Mouse (Mus musculus): ENCODE measurements at regions not wholly inside any gene's neighbourhood (a gene's known extent, or its start where the extent isn't known, plus 50 kb on each side); places are given as distances from the start of the nearest gene placed in this dataset.

GRCm38 (mm10) chr12:80011916-80012315, 100.9 kb downstream of the Zfp36l1 start:
- no peak overlapping the region for H3K4me3 ChIP-seq (ENCODE audit: low read depth, low read length)
- no peak overlapping the region for H3K27ac ChIP-seq (ENCODE audit: low read depth, low read length)
- peaks cover 8% of the 10 kb centered on the region for H3K4me1 ChIP-seq (replicated peaks; ENCODE audit: control insufficient read depth, insufficient read depth, low read length)
- no peaks in the 10 kb centered on the region for H3K36me3 ChIP-seq (ENCODE audit: control insufficient read depth, insufficient read depth, low read length)
- no peak overlapping the region for H3K4me2 ChIP-seq
- no peaks in the 10 kb centered on the region for H3K9me3 ChIP-seq (ENCODE audit: control insufficient read depth, low read length)
- H3K27me3 ChIP-seq (replicated peaks; ENCODE audit: control insufficient read depth, insufficient read depth, low read length) = no peaks in the 10 kb centered on the region
- 78% methylated on average over 6 of the region's 6 CpGs for WGBS
- DNase-seq (ENCODE audit: low spot score) (no peak), ATAC-seq (replicated peaks; ENCODE audit: low FRiP score) (no peak)
- no peak overlapping the region for H3K9ac ChIP-seq (ENCODE audit: low read depth, low read length)

- no peak for ATAC-seq (replicated peaks; ENCODE audit: low FRiP score)
- H3K4me3 ChIP-seq (ENCODE audit: low read depth, low read length) = no peak overlapping the region
- H3K9me3 ChIP-seq (ENCODE audit: control insufficient read depth, low read length) = no peaks in the 10 kb centered on the region
- H3K4me2 ChIP-seq = no peak overlapping the region
- no peaks in the 10 kb centered on the region for H3K27me3 ChIP-seq (replicated peaks; ENCODE audit: control insufficient read depth, insufficient read depth, low read length)
- no peak overlapping the region for H3K27ac ChIP-seq (ENCODE audit: low read depth, low read length)
- no peak for DNase-seq (ENCODE audit: low spot score)
- WGBS = 76% methylated on average over 1 of the region's 1 CpGs
- H3K4me1 ChIP-seq (replicated peaks; ENCODE audit: control insufficient read depth, insufficient read depth, low read length) = peaks cover 5% of the 10 kb centered on the region
- H3K9ac ChIP-seq (ENCODE audit: low read depth, low read length) = no peak overlapping the region
- no peaks in the 10 kb centered on the region for H3K36me3 ChIP-seq (ENCODE audit: control insufficient read depth, insufficient read depth, low read length)
These were observed 101.9 kb downstream of the Zfp36l1 start for GRCm38 (mm10) chr12:80010947-80011346.

- Histone ChIP-seq H3K4me3 (ENCODE audit: low read depth, low read length) (no peak overlapping the region), H3K9me3 (ENCODE audit: control insufficient read depth, low read length) (no peaks in the 10 kb centered on the region), H3K4me2 (no peak overlapping the region), H3K36me3 (ENCODE audit: control insufficient read depth, insufficient read depth, low read length) (no peaks in the 10 kb centered on the region), H3K4me1 (replicated peaks; ENCODE audit: control insufficient read depth, insufficient read depth, low read length) (peaks cover 5% of the 10 kb centered on the region), H3K9ac (ENCODE audit: low read depth, low read length) (no peak overlapping the region), H3K27me3 (replicated peaks; ENCODE audit: control insufficient read depth, insufficient read depth, low read length) (no peaks in the 10 kb centered on the region), H3K27ac (ENCODE audit: low read depth, low read length) (no peak overlapping the region)
- 49% methylated on average over 2 of the region's 2 CpGs for WGBS
- DNase-seq (ENCODE audit: low spot score) (no peak), ATAC-seq (replicated peaks; ENCODE audit: low FRiP score) (no peak)
These were observed 102.6 kb downstream of the Zfp36l1 start for GRCm38 (mm10) chr12:80010220-80010619.

- DNase-seq (ENCODE audit: low spot score) = no peak
- WGBS = 59% methylated on average over 7 of the region's 7 CpGs
- H3K4me1 ChIP-seq (replicated peaks; ENCODE audit: control insufficient read depth, insufficient read depth, low read length) = 0 out of 2 replicates have a peak, but pooled peaks cover 2% of the 10 kb centered on the region
These were observed 105.0 kb downstream of the Zfp36l1 start for GRCm38 (mm10) chr12:80007849-80008248.

GRCm38 (mm10) chr12:80005227-80005919, 107.4 kb downstream of the Zfp36l1 start:
- H3K4me1 ChIP-seq (replicated peaks; ENCODE audit: control insufficient read depth, insufficient read depth, low read length) = peaks cover 11% of the 10 kb centered on the region
- H3K9ac ChIP-seq (ENCODE audit: low read depth, low read length) = no peak overlapping the region
- no peak overlapping the region for H3K27ac ChIP-seq (ENCODE audit: low read depth, low read length)
- H3K9me3 ChIP-seq (ENCODE audit: control insufficient read depth, low read length) = no peaks in the 10 kb centered on the region
- DNase-seq (ENCODE audit: low spot score) (no peak), ATAC-seq (replicated peaks; ENCODE audit: low FRiP score) (no peak)
- no peak overlapping the region for H3K4me3 ChIP-seq (ENCODE audit: low read depth, low read length)
- no peak overlapping the region for H3K4me2 ChIP-seq
- WGBS = 85% methylated on average over 13 of the region's 13 CpGs
- H3K36me3 ChIP-seq (ENCODE audit: control insufficient read depth, insufficient read depth, low read length) = no peaks in the 10 kb centered on the region
- H3K27me3 ChIP-seq (replicated peaks; ENCODE audit: control insufficient read depth, insufficient read depth, low read length) = no peaks in the 10 kb centered on the region

More at GRCm38 (mm10) chr12:80007849-80008248, 105.0 kb downstream of the Zfp36l1 start:
- Histone ChIP-seq H3K27me3 (replicated peaks; ENCODE audit: control insufficient read depth, insufficient read depth, low read length) (no peaks in the 10 kb centered on the region), H3K4me2 (no peak overlapping the region), H3K9ac (ENCODE audit: low read depth, low read length) (no peak overlapping the region), H3K4me3 (ENCODE audit: low read depth, low read length) (no peak overlapping the region), H3K27ac (ENCODE audit: low read depth, low read length) (no peak overlapping the region), H3K9me3 (ENCODE audit: control insufficient read depth, low read length) (no peaks in the 10 kb centered on the region), H3K36me3 (ENCODE audit: control insufficient read depth, insufficient read depth, low read length) (no peaks in the 10 kb centered on the region)
- no peak for ATAC-seq (replicated peaks; ENCODE audit: low FRiP score)

GRCm38 (mm10) chr12:80004575-80004974, 108.2 kb downstream of the Zfp36l1 start:
- 78% methylated on average over 6 of the region's 6 CpGs for WGBS
- H3K9ac ChIP-seq (ENCODE audit: low read depth, low read length) = no peak overlapping the region
- H3K4me3 ChIP-seq (ENCODE audit: low read depth, low read length) = no peak overlapping the region
- no peaks in the 10 kb centered on the region for H3K27me3 ChIP-seq (replicated peaks; ENCODE audit: control insufficient read depth, insufficient read depth, low read length)
- H3K4me1 ChIP-seq (replicated peaks; ENCODE audit: control insufficient read depth, insufficient read depth, low read length) = peaks cover 11% of the 10 kb centered on the region
- ATAC-seq (replicated peaks; ENCODE audit: low FRiP score) (no peak), DNase-seq (ENCODE audit: low spot score) (no peak)
- no peaks in the 10 kb centered on the region for H3K36me3 ChIP-seq (ENCODE audit: control insufficient read depth, insufficient read depth, low read length)
- H3K9me3 ChIP-seq (ENCODE audit: control insufficient read depth, low read length) = no peaks in the 10 kb centered on the region
- H3K27ac ChIP-seq (ENCODE audit: low read depth, low read length) = no peak overlapping the region
- H3K4me2 ChIP-seq = no peak overlapping the region

- H3K27ac ChIP-seq (ENCODE audit: low read depth, low read length) = no peak overlapping the region
- WGBS = 82% methylated on average over 12 of the region's 12 CpGs
These were observed 109.3 kb downstream of the Zfp36l1 start for GRCm38 (mm10) chr12:80003486-80003885.

GRCm38 (mm10) chr12:80002474-80003125, 110.2 kb downstream of the Zfp36l1 start:
- Histone ChIP-seq H3K27ac (ENCODE audit: low read depth, low read length) (no peak overlapping the region), H3K27me3 (replicated peaks; ENCODE audit: control insufficient read depth, insufficient read depth, low read length) (no peaks in the 10 kb centered on the region), H3K9me3 (ENCODE audit: control insufficient read depth, low read length) (no peaks in the 10 kb centered on the region), H3K4me3 (ENCODE audit: low read depth, low read length) (no peak overlapping the region), H3K4me2 (no peak overlapping the region), H3K9ac (ENCODE audit: low read depth, low read length) (no peak overlapping the region), H3K4me1 (replicated peaks; ENCODE audit: control insufficient read depth, insufficient read depth, low read length) (peaks cover 11% of the 10 kb centered on the region), H3K36me3 (ENCODE audit: control insufficient read depth, insufficient read depth, low read length) (no peaks in the 10 kb centered on the region)
- DNase-seq (ENCODE audit: low spot score) (no peak), ATAC-seq (replicated peaks; ENCODE audit: low FRiP score) (no peak)
- WGBS = 88% methylated on average over 13 of the region's 13 CpGs

More at GRCm38 (mm10) chr12:80003486-80003885, 109.3 kb downstream of the Zfp36l1 start:
- Histone ChIP-seq H3K4me3 (ENCODE audit: low read depth, low read length) (no peak overlapping the region), H3K4me1 (replicated peaks; ENCODE audit: control insufficient read depth, insufficient read depth, low read length) (peaks cover 11% of the 10 kb centered on the region), H3K36me3 (ENCODE audit: control insufficient read depth, insufficient read depth, low read length) (no peaks in the 10 kb centered on the region), H3K9ac (ENCODE audit: low read depth, low read length) (no peak overlapping the region), H3K4me2 (no peak overlapping the region), H3K27me3 (replicated peaks; ENCODE audit: control insufficient read depth, insufficient read depth, low read length) (no peaks in the 10 kb centered on the region), H3K9me3 (ENCODE audit: control insufficient read depth, low read length) (no peaks in the 10 kb centered on the region)
- no peak for ATAC-seq (replicated peaks; ENCODE audit: low FRiP score)
- no peak for DNase-seq (ENCODE audit: low spot score)

- Histone ChIP-seq H3K9me3 (ENCODE audit: control insufficient read depth, low read length) (no peaks in the 10 kb centered on the region), H3K27ac (ENCODE audit: low read depth, low read length) (no peak overlapping the region), H3K4me3 (ENCODE audit: low read depth, low read length) (no peak overlapping the region), H3K27me3 (replicated peaks; ENCODE audit: control insufficient read depth, insufficient read depth, low read length) (no peaks in the 10 kb centered on the region), H3K4me1 (replicated peaks; ENCODE audit: control insufficient read depth, insufficient read depth, low read length) (peaks cover 11% of the 10 kb centered on the region), H3K4me2 (no peak overlapping the region), H3K9ac (ENCODE audit: low read depth, low read length) (no peak overlapping the region), H3K36me3 (ENCODE audit: control insufficient read depth, insufficient read depth, low read length) (no peaks in the 10 kb centered on the region)
- WGBS = 40% methylated on average over 2 of the region's 2 CpGs
- DNase-seq (ENCODE audit: low spot score) = no peak
- ATAC-seq (replicated peaks; ENCODE audit: low FRiP score) = no peak
These were observed 111.0 kb downstream of the Zfp36l1 start for GRCm38 (mm10) chr12:80001794-80002193.

All from liver, embryonic 11.5 days (tissue).